Mouse (Mus musculus): ENCODE data around the gene Pde4dip. TPM values are rescaled to one million over a fixed set of nuclear protein-coding genes. Genes with fewer than 3 reads are reported as not detected.

The Pde4dip gene
- total and polyA plus RNA-seq, 3 experiments = 13.1 to 39.7 (median 24.6) TPM

DNA sequence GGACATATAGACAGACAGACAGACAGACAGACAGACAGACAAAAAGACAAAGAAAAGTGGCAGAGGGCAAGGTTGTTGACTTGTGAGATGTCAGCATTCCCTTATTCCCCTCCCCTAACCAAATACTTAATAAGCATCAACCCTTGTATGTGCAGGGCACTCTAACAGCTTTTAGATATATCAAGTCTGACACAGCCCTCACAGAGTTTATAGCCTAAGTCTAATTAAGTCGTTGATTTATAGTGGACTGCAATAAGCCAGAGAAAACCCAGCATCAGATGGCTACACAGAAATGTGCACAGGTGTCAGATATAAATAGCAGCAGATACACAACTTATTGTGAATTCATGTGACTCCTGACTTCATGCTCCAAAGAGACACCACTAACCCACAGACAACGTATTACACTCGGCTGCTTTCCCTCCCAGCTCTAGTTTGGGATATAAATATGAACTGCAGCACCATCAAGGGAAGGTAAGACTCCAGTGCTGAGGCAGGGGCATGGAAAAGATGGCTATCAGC, 87.3 kb downstream of the Pde4dip start:
- DNase-seq = no peak

GRCm38 (mm10) chr3:97800657-97801056, 87.8 kb downstream of the Pde4dip start:
- DNase-seq = no peak

- no peak for DNase-seq
Observed at GRCm38 (mm10) chr3:97800004-97800403, 88.5 kb downstream of the Pde4dip start.

DNA sequence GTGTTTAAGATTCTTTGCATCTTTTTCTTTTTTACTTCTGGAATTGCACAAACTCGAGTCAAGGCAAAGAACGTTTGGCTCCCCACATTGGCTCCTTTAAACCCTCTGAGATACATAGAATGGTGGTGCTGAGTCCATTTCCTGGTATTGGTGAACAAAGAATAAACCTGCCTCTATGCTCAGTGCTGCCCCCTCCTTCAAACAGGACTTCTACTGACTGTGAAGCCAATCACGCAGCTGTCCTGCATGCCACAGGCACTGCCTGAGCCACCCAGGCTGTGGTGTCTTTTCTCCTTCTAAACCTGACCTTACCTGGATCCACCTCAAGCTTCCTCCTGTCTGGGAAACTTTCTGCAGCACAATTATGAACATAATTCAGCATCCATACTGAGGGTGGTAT, 89.2 kb downstream of the Pde4dip start:
- DNase-seq = no peak

DNA sequence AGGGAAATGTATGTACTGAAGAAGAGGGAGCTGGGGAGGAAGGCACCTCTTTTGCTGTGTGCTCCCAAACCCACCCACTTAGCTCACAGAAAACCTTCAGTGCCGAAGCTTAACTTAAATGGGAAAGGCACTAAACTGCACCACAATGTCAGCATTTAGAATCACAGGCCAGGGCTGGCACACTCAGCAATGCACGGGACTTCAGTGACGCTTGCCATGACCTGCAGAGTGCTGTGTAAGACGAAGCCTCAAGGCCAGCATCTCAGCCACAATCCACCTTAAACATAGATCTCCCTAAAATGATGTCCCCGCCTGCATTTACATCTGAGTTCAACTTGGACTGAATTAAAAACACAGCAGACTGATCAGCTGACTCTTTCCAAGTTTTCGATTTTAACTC, 91.1 kb downstream of the Pde4dip start:
- DNase-seq = no peak

GRCm38 (mm10) chr3:97793995-97794394, 94.5 kb downstream of the Pde4dip start:
- no peak for DNase-seq

GRCm38 (mm10) chr3:97790150-97790549, 98.4 kb downstream of the Pde4dip start:
- DNase-seq = no peak

DNA sequence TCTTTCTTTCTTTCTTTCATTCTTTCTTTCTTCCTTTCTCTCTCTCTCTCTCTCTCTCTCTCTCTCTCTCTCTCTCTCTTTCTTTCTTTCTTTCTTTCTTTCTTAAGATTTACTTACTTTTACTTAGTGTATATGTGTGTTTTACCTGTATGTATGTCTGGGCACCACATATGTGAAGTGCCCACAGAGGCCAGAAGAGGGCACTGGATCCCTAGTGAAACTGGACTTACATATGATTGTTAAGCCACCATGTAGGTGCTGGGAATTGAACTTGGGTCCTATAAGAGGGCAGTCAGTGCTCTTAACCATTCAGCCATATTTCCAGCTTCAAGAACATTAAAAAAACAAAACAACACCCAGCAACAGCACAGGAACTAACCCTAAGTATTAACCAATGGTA, 99.2 kb downstream of the Pde4dip start:
- DNase-seq = no peak

DNA sequence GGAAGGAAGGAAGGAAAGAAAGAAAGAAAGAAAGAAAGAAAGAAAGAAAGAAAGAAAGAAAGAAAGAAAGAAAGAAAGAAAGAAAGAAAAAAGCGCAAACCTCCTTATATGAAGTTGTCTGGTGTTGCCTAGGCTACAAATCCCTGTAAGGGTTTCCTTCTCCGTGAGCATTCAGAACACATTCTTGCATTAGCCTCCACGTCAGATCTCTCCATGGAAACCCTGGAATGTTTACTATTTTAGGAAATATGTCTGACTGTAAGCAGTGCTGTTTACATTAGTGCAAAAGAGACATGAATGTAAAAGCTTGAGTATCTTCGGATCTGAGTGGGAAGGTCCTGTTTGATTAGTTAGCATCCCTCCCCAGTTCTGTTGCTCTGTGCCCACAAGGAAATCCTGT, 112.3 kb downstream of the Pde4dip start:
- no peak for DNase-seq

- no peak for DNase-seq
Observed at GRCm38 (mm10) chr3:97775742-97776141, 112.8 kb downstream of the Pde4dip start.

DNA sequence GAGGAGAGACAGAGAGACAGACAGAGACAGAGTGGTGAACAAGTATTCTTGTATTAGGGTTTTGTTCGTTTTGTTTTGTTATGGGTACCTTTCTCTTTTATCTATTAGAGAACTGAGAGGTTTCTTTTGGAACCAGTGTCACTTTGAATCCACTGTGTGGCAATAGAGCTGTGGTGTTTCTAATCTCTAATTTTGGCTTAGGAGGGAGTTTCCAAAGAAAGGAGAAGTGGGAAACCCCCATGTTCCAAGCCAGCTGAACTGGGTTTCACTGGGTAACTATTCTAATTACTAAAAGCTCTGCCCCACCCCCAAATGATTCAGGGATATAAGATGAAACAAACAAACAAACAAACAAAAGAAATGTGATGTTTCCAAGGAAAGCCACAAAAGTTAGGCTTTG, 113.6 kb downstream of the Pde4dip start:
- DNase-seq = no peak

DNA sequence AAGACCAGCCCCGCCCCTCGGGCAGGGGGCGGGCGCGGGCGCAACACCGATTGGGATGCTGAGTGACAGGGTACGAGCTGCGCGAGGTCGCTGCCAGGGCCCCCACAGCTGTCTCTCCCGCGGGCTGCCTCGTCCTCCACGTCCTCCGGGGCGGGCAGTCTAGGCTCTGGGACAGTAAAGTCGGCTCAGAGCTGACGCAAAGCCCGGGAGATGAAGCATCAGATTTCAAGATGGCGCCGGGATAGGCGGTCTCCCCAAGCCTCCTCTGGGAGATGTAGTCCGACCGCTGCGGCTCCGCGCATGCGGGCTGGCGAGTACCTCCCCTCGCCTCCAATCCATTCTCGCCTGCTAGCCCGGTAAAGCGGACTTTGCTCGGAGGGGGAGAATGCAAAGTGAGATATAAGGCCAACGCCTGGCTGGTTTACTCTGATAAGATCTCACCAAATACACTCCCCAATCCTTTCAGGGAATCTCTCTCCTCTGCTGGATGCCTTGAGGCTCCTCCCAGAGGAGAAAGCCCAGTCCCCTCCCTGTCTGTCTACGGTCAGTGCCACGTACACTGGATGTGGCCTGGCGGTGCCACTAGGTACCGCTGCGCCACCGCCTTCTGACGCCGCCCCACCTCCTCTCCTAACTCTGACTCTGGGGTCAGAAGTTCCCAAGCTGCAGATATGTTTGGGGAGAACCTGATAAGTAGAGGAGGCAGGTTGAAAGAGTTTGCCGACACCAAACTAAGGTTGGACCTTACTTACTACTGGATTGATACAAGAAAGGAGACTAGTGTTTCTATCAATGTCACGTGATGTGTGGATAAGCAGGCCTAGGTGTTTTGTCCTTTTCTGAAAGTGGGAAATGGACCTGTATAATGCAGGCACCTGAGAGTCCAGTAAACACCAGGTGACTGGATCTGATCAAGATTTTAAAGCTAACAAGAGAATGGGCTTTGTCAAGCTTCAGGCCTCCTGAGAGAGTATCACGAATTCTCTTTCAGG, 120.4 kb downstream of the Pde4dip start:
- peak; percentile 97 for DNase-seq

DNA sequence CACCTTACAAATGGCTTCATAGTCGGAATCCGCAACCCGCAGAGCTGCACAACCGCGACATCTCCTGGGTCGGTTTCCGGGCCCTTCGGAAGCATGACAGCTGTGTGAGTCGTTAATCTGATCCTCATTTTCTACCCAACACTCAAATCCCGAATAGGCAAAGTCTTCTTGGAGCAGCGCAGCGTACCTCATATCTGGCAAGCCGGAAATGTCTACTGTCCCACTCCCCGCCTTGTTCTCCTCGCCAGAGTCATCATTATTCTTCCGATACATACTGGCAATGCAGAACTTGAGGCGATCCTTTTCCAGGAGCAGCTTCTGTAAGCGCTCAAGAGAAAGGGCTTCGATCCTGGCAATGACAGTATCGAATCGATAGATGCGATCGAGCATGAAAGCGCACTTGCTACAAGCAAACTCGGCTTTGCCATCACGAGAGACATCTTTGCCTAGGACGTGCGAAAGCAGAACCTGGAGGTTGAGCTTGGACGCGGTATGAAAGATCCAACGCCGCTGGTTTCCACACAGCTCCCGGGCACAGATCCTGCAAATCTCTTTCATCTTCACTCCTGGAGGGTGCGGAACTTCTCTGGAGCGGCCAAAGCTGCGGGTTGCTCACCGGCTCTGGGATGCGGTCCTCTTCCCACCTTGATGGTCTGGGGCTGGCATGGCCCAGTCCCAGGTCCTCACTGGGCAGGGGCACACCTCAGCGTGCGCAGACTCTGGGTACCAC, 121.3 kb downstream of the Pde4dip start:
- DNase-seq = no peak

GRCm38 (mm10) chr3:97766459-97766858, 122.0 kb downstream of the Pde4dip start:
- peak; percentile 8 for DNase-seq

GRCm38 (mm10) chr3:97764152-97764551, 124.4 kb downstream of the Pde4dip start:
- DNase-seq = no peak

DNA sequence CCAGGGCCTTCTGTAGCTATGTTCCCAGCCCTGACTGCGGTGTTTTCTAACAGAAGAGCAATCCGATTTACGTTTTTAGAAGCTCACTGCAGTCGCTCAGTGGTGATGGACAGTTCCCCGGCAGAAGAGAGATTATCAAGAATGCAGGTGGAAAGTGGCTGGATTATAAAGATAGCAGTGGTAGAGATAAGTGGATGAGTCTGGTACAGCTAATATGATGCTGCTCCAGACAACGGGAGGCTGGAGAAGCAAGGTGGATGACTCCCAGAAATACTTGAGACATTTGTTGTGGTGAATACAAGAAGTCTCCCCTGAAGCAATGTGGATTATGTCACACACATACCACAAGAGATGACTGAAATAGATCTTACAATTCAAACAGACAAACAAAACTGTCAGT, 126.6 kb downstream of the Pde4dip start:
- no peak for DNase-seq

DNA sequence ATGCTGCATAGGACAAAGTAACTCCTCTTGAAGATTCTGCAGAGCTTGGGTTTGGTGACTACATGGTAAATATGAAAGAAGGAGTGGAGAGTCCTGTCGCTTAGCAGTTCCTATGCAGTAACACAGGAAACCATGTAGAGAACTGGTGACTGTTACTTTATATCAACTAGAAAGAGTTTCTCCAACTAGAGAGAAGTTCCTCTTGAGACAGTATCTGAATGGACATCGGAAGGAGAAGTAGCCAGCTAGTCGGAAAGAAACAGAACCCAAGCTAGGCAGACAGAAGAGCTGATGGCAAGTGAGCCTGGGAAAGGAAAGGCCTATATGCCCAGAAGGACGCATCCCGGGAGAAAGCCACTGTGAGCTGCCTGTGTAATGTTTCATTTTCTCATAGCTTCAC, 127.3 kb downstream of the Pde4dip start:
- DNase-seq = no peak

DNA sequence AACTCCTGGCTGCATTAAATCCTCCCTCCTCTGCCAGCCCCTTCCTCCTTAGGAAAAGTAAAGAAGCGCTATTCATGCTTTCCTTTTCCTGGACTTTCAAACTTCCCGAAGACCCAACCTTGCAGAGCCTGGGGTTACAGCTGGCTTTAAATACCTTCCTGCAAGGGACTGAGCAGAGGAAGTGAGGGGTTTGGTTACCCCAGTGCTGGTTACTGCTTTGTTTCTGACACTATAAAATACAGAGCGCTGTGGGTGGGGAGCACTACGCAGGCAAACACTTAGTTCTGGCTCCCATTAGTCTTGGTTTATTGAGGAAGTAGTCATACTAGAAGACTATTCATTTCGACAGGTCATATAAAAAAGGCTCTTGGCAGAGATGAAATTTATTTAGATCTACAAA, 128.7 kb downstream of the Pde4dip start:
- DNase-seq = no peak

DNA sequence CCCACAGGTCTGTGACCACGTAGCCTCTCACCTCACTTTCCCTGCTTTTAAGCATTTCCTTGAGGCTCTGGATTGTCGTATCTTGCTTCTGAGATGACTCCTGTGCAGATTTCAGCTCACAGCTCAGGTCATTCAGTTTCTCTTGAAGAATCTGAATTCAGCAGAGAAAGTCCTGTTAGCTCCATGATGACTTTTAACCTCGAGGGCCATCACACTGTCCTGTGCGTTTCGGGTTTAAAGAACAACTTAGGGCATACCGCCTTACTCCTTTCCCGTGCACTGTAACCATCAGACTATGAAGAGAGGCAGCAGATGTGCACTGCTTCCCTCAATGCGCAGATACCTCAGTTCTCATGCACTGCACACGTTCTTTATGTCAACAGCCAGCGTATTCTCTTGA, 131.0 kb downstream of the Pde4dip start:
- DNase-seq = no peak

DNA sequence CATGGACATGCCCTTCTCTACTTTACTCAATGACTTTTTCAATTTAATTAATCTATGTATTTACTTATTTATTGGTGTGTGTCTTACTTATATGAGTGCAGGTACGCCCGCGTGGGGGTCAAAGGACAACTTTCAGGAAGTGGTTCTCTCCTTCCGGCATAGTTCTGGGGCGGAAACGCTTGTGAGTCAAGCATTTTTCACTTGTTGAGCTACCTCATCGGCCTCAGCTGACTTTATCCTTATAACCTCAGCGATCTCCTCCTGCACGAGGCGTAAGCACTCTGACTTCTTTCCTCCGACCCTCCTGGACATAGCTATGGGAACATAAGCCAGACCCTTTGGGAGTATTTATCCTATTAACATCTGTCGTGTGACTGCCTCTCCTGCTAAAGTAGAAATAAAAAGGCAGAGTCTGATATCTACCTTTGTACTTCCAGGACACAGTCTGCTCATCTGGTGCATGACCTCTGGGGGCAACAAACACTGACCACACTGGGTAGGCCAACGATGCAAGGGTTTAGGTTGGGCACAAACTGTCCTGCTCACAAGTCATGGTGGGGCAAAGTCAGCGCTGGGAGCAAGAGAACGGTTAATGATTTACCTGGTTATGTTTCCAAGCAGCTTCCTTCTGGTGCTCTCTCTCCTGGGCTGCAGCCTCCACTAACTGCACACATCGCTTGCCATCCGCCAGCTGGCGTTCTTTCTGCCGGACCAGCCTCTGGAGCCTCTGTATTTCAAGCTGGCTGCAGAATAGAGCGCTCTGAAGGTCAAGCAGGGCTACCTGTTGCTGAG, 132.0 kb downstream of the Pde4dip start:
- peak; percentile 10 for DNase-seq

DNA sequence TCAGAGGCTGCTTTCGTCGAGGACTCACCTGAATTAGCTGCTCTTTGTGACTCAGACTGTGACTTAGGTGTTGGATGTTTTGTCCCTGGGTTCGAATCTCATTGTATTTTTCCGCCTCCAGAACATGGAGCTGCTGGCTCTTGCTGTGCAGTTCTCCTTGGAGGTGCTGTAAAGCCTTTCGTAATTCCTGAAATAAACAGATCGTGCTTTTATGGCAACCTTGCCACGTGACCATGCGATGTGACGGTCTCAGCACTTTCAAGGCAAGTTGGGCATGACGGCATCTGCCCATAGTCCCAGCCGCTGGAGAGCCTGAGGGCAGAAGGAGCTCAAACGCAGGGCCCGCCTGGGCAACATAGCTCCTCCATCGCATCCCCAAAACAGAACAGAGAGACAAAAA, 133.1 kb downstream of the Pde4dip start:
- no peak for DNase-seq

- DNase-seq = no peak
Observed at GRCm38 (mm10) chr3:97752901-97753300, 135.6 kb downstream of the Pde4dip start.
